Mouse (Mus musculus): ENCODE data around the gene Fancf.

Fancf gene

DNA sequence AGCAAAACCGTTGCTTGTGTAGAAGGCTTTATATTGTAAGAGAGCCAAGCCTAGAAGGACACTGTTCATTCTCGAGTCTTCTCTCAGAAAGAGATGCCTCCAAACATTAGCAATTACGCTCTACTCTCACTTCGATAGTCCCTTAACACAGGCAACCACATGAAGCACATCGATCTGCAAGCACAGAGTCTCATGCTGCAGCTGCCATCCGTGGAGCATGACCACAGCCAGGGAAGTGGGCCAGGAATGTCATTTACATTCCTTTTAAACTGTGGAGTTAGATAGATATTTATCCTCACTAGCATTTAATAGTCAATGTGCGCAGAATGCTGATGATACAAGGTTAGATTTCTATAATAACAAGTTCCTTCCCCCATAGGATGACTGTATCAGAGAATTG, 21.6 kb downstream of the Fancf start:
- DNase-seq, result no peak

DNA sequence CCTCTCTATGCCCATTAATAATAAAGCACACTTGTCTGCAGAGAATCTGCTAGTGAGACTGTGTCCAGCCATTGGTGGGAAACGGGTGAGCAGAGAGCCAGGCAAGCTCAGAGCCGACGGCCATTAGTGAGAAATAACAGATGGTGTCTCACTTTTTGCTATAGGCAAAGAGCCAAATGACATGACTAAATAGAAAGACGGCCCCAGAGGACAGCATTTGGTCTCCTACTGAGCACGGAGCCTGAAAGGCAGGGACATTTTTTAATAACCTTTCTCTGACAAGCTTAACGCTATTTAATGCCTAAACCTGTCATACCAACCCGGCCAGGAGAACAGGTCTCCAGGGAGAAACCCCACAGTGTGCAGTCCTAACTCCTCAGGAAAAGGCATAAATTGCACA, 30.1 kb downstream of the Fancf start:
- DNase-seq, result peak; percentile 58

GRCm38 (mm10) chr7:51823562-51824338, 38.3 kb downstream of the Fancf start:
- DNase-seq, result no peak

GRCm38 (mm10) chr7:51821467-51821866, 40.6 kb downstream of the Fancf start:
- no peak for DNase-seq

GRCm38 (mm10) chr7:51819891-51820290, 42.2 kb downstream of the Fancf start:
- no peak for DNase-seq

DNA sequence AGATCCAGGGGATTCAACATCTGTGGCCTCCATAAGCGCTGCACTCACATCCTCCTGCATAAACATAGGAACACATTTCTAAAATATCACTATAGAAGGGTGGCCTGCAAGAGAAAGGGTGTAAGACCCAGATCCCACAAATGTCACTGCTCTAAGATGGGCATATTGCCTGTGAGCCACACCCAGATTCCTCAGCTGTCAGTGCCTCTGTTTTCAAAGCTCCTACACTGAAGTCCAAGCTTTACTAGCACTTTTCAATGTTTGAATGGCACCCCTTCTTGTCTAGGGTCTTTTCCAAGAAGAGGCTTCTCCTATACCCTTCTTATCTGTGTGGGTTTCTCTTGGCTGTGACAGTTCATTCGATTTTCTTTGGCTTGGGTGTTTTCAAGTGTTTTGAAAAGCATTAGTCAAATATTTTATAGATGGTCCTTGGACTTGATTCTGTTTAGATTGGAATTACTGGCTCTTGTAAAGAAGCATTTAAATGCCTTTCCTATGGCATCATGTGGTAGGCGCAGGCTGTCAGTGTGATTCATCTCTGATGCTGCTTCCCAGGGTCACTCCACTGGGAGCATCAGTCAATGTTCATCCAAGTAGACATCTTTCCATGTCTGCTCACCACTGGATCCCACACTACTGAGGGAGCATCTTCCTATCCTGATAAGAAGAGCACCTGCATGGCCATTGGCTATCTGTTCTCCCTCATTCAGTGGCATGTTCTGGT, 43.7 kb downstream of the Fancf start:
- DNase-seq, result no peak

DNA sequence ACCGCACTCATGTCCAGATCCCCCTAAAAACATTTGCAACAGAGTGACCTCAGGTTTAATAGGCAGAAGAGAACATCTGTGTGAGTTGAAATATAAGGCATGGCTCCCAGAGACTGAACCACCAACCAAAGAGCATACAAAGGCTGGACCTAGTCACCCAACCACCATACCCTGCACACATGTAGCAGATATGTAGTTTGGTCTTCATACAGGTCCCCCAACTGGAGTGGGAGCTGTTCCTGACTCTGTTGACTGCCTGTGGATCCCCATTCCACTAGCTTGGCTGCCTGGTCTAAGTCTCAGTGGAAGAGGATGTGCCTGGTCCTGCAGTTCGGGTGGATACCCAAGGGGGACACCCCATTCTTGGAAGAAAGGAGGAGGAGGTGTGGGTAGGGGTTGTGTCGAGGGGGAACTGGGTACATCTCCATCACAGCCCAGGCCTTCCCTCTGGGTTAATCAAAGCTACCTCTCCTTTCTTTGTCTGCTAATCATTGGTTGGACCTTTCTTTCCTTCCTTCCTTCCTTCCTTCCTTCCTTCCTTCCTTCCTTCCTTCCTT, 45.7 kb downstream of the Fancf start:
- DNase-seq, result no peak

- peak; percentile 53 for DNase-seq
Measured at GRCm38 (mm10) chr7:51815473-51816282, 46.4 kb downstream of the Fancf start.

All from embryo, embryonic 11 days (tissue).